Mouse (Mus musculus): ENCODE measurements around the gene Acad11.

Acad11 gene

DNA sequence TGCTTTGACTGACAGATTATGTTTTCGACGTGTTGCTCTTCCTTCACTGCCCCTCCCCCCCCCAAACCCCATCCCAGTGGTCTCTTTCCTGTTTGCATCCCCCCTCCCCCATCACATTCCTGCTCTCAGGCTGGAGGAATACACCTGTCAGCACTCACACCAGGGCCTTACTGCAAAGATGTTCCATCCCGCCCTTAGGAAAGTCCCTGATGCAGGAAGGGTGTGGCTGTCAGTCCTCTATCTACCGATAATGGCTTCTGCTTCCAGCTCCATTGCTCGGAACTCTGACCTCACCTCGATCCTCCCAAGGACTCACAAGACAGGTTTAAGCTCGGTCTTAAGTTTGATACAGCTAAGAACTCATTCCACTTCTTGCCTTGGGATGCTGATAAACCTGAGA, 83.5 kb downstream of the Acad11 start:
- no peak for DNase-seq (ENCODE audit: low spot score in 2 of 2)

DNA sequence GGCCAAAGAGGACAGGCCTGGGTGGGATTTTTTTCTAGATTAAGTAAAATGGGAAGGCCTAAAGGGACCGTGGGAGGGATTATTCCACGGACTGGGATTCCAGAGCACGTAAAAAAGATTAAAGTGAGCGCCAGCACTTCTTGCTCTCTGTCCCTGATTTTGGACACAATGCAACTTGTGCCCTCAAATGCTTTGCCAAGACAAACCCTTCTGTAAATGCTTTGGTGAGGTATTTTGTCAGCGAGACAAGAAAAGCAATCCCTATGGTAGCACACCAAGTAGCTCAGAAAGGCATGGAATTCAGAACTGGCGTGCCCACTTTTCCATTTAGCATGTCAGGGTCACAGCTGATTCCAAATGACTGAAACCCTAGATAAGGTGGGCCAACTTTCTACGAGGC, 85.8 kb downstream of the Acad11 start:
- no peak for DNase-seq (ENCODE audit: low spot score in 2 of 2)

DNA sequence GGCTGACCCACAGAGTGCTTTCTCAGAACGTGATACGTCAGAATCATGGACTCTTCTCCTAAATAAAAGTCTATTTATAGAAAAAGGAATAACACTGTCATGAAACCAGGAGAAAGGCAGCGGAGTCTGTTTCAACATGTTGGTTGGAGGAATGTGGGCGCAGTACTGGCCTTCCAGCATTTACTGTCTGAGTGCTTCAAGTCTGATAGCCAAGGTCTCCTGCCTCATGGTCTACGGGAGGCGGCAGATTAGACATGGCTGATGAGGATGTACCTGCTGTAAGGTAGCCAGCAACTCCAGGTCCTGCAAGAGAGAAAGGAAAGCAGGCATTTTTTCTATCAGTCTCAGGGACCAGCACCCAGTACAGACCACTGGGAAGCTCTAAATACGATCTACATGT, 88.9 kb downstream of the Acad11 start:
- no peak for DNase-seq (ENCODE audit: low spot score in 2 of 2)

DNA sequence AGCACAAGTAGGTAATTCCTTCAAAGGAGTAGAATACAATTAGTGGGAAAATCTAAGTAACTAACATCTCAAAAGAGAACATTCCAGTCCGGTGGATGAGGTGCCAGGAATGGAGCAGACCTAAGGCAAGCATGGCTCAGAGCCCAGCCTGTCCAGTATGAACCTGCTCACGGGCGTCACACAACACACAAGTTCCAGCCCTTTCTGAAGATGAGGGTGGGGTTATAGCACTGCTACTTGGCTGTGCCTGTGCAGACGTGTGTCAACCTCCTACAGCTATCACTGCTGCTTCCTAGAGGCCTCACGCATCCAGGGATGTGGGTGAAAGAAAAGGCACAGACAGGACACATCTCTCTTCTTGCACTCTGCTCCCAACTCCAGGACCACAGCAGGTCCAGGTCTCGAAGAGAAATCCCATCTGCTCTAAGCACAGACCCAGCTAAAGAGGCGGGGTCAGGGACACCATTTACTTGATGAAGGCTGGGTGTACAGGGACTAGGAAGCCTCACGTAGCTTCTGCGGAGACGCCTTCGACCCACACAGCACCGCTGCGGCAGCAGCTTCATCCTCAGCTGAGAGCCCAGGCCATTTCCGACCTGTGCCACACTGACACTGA, 92.0 kb downstream of the Acad11 start:
- no peak for DNase-seq (ENCODE audit: low spot score in 2 of 2)

DNA sequence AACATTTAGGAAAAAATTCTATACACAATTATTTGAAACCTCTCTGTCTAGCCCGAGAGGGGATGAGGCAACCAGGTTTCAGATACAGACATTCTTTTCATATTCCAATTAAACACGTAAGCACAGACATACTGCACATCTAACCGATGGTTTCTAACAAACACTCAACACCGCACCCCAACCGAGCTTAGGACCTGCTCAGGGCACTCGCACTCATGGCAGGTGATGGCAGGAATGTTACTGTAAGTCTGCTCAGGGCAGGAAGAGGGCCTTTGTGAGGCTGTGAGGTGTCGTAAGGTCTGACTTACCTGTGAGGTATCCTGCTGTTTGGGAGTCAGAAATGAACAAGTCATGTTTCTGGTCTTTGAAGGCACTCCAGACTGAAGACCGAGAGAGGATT, 93.3 kb downstream of the Acad11 start:
- DNase-seq (ENCODE audit: low spot score in 2 of 2), result no peak

DNA sequence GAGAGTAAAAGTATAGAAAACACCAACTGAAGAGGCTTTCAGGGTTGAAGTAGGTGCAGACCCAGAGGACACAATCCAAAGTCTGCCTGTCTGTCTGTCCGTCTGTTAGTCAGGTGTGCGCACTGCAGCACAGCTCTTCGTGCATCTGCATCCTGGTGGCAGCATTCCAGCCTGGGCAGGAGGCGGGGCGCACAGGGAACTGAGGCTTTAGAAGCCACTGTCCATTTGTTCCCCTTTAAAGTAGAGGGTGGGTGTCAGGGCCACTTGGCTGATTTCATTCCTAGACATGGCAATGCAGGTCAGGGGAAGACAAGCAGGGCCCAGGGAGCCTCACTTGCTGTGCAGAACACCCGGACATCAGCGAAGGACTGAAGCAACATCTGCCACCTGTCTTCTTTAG, 94.1 kb downstream of the Acad11 start:
- DNase-seq (ENCODE audit: low spot score in 2 of 2), result no peak

DNA sequence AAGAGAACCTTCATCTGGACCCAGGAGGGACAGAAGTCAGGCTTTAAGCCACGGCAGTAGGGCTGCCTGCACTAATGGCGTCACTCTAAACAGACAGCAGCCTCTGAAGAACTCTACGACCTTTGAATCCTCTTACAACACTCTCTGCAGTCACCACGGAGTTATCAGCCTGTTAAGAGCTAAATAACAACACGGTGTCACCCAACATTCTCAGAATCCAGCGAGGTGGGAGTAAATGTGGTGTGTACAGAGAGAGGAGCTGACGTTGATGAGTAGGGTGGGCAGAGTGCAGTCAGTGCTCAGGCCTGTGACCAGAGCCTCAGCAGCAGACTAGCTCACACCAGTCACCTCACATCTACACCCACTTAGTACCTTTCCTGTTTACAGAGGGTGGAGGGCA, 97.9 kb downstream of the Acad11 start:
- no peak for DNase-seq (ENCODE audit: low spot score in 2 of 2)

DNA sequence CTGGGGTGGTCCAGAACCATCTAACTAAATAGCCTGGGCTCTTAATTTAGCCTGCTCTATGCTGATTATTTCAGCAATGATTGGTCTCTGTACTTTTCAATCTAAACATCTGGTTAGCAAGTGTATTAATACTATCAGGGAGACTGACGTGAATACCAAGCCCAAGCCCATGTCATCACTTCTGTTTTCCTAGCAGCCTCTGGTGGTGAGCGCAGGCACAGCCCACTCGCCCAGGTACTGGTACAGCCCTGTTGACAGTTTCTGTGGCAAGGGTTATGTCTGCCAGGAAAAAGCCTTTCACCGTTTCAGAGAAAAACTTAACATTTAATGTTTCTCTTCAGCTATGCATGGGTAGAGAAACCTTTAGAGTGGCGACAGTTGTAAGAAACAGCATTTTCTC, 101.0 kb downstream of the Acad11 start:
- DNase-seq (ENCODE audit: low spot score in 2 of 2), result no peak

DNA sequence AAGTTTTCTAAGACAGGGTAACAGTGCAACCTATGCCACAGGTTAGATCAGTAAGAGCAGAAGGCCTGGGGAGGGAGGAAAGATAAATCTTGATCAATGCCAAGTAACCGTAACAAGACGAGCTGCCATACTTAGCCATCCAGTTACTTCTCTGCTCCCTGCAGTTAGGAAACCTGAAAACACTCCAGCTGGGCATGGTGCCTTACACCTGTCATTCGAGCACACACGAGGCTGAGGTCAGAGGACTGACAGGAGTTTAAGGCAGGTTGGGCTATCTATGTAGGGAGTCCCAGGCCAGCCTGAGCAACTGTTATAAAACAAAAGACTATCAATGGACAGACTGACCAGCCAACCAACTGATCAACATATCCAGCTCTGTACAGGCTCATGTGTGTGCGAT, 102.7 kb downstream of the Acad11 start:
- no peak for DNase-seq (ENCODE audit: low spot score in 2 of 2)

DNA sequence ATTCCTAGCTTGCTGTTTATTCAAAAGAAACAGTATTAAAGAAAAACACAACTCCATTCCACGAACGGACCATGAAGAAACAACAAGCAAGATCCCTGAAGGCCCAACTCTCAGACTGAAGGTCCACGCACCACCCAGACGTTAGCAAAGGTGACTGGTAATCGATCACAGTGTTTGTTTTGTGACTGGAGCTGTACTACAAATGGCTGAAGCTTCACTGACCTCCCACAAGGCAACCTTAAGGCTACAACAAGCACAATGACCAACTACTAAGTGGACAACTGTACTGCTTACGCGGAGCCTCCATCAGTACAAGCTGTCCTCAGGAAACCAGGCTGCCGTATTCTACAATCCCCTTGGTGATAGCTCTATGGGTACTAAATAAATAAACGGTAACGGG, 106.8 kb downstream of the Acad11 start:
- DNase-seq (ENCODE audit: low spot score in 2 of 2), result no peak

DNA sequence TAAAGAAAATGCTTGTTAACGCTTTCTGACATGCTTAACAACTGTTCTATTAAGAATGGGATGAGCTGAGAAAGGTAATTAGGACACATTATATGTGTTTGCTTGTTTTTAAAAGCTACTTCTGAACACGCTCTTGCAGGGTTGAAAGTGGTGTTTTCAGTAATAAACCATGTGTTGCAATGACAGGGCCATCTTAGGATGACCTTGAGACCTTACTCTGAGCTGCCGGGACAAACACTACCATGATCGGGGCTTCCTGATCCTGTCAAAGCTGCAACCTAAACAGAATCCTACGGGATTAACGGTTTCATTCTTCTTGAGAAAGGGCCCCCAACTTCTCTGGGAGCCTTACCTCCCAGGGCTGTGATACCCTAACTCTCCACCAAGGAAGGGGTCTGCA, 108.5 kb downstream of the Acad11 start:
- no peak for DNase-seq (ENCODE audit: low spot score in 2 of 2)

DNA sequence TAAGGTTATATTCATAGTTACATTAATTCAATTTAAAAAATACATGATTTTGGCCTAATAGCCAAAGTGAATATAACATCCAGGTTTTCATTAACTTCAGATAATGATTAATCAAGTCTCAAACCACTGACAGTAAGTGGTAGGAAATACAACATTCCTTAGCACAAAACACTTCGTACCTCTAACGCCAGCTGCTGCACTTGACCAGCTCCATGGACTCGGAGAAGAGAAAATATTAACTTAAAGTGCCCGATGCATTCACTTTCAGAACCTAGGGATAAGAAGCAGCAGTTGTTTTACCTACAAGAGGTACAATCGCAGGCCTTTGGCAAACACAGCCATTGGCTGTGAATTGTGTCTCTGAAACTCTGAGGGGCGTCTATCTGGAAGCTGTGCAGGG, 109.2 kb downstream of the Acad11 start:
- no peak for DNase-seq (ENCODE audit: low spot score in 2 of 2)
